Comparison of ENCODE assay signal across 22 mouse cellular contexts in the genomic region with DNA sequence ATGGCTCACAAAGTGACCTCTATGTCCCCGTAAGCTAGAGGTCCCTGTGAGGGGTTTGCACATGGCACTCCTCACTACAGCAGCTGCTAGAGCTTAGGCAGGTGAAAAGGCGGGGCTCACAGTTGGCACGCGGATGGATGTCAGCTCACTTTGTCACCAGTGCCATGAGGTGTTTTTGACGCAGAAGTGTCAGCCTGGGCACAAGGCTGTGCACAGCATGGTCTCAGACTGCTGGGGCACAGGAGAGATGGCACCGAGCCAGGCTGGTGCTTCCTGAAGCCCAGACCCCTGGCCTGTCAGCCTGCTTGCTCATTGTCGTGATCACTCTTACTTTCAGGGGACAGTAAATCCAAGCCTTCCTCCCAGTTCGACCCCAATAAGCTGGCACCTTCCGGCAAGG. TPM values are rescaled to one million over a fixed set of nuclear protein-coding genes. Genes with fewer than 3 reads are reported as not detected.
DNase-seq lines count a peak whose midpoint lies in the region; ATAC-seq and TF ChIP-seq lines count a peak whose summit lies in the region.
"Had no signal": no experiment of that assay in that cellular context is flagged by ENCODE, and none has a peak within 500 bp of the region (broad histone marks: within the 10 kb centered on the region; RNA-seq: fewer than 3 reads in every experiment).

No protein-coding gene starts in this region.

- H3K27ac ChIP-seq in embryonic facial prominence, embryonic 12.5 days = no peak overlapping the region
- no peak overlapping the region for H3K27ac ChIP-seq in embryonic facial prominence, embryonic 10.5 days (replicated peaks)
- no peak overlapping the region for H3K27ac ChIP-seq in heart, embryonic 11.5 days (ENCODE audit: low read depth, low read length)
- no peak overlapping the region for H3K27ac ChIP-seq in lung, embryonic 16.5 days (ENCODE audit: low read length)
- H3K27ac ChIP-seq: embryonic facial prominence, embryonic 13.5 days; forebrain, embryonic 13.5 days; hindbrain, embryonic 10.5 days; limb, embryonic 13.5 days; liver, embryonic 15.5 days; macrophage had no signal

- WGBS in embryonic facial prominence, embryonic 12.5 days = 95% methylated on average over 9 of the region's 9 CpGs
- 93% methylated on average over 9 of the region's 9 CpGs for WGBS in embryonic facial prominence, embryonic 10.5 days
- whole genome bisulfite sequencing in heart, embryonic 11.5 days (ENCODE audit: insufficient replicate concordance) = 87% methylated on average over 9 of the region's 9 CpGs
- 88% methylated on average over 9 of the region's 9 CpGs for WGBS in lung, embryonic 16.5 days
- WGBS in lung, adult 2 months = 84% methylated on average over 9 of the region's 9 CpGs

- H3K4me1 ChIP-seq in embryonic facial prominence, embryonic 12.5 days = no peaks in the 10 kb centered on the region
- no peaks in the 10 kb centered on the region for H3K4me1 ChIP-seq in embryonic facial prominence, embryonic 10.5 days
- no peaks in the 10 kb centered on the region for H3K4me1 ChIP-seq in heart, embryonic 11.5 days (ENCODE audit: control insufficient read depth, insufficient read depth, low read length)
- no peaks in the 10 kb centered on the region for H3K4me1 ChIP-seq in lung, embryonic 16.5 days (replicated peaks; ENCODE audit: control insufficient read depth, insufficient read depth, low read length)
- H3K4me1 ChIP-seq in lung, adult 2 months (ENCODE audit: control insufficient read depth, insufficient read depth, low read length) = no peaks in the 10 kb centered on the region
- H3K4me1 ChIP-seq: embryonic facial prominence, embryonic 13.5 days; forebrain, embryonic 13.5 days; hindbrain, embryonic 10.5 days; limb, embryonic 13.5 days had no signal

- no peak for DNase-seq in embryonic facial prominence, embryonic 10.5 days (ENCODE audit: low spot score)
- DNase-seq in heart, postnatal 4 days = peak; percentile 42
- DNase-seq in lung, adult 2 months = no peak
- DNase-seq in layer of hippocampus, postnatal 14 days (ENCODE audit: low spot score in 2 of 2) = no peak
- DNase-seq in urinary bladder, postnatal 25 days (ENCODE audit: low spot score) = no peak
- DNase-seq: adrenal gland, postnatal 14 days; gastrocnemius, postnatal 10 days; kidney, adult 11 months; kidney, postnatal 14 days had no signal

- no peak for TF ChIP-seq CTCF in lung, adult 2 months (IDR thresholded peaks at IDR 0.05; ENCODE audit: insufficient read depth, low read length)

- ATAC-seq in embryonic facial prominence, embryonic 12.5 days (ENCODE audit: insufficient number of reproducible peaks, insufficient read depth, low FRiP score, low TSS enrichment) = 0 out of 2 replicates have a peak, but pooled peaks have one; percentile 4
- ATAC-seq in heart, embryonic 11.5 days (replicated peaks; ENCODE audit: insufficient number of reproducible peaks, low FRiP score, low TSS enrichment) = no peak
- ATAC-seq in lung, embryonic 16.5 days (ENCODE audit: low read depth) = 0 out of 2 replicates have a peak, but pooled peaks have one; percentile 22
- ATAC-seq: forebrain, embryonic 13.5 days; lung, postnatal 0 days; midbrain, embryonic 16.5 days had no signal

- TF ChIP-seq POLR2A in lung, adult 2 months (IDR thresholded peaks at IDR 0.05; ENCODE audit: borderline replicate concordance, extremely low read depth, low read depth, low read length) = no peak

- H3K4me2 ChIP-seq in embryonic facial prominence, embryonic 12.5 days (replicated peaks) = no peak overlapping the region
- no peak overlapping the region for H3K4me2 ChIP-seq in heart, embryonic 11.5 days
- H3K4me2 ChIP-seq in lung, embryonic 16.5 days (ENCODE audit: low read depth, low read length) = no peak overlapping the region
- H3K4me2 ChIP-seq: embryonic facial prominence, embryonic 13.5 days; forebrain, embryonic 13.5 days; limb, embryonic 13.5 days; liver, embryonic 15.5 days had no signal

- H3K4me3 ChIP-seq in embryonic facial prominence, embryonic 12.5 days = no peak overlapping the region
- H3K4me3 ChIP-seq in embryonic facial prominence, embryonic 10.5 days = no peak overlapping the region
- H3K4me3 ChIP-seq in heart, embryonic 11.5 days (ENCODE audit: low read depth, low read length) = no peak overlapping the region
- no peak overlapping the region for H3K4me3 ChIP-seq in lung, embryonic 16.5 days (ENCODE audit: low read length)
- H3K4me3 ChIP-seq in lung, adult 2 months (replicated peaks; ENCODE audit: extremely low read depth, low read depth, low read length) = no peak overlapping the region
- H3K4me3 ChIP-seq: embryonic facial prominence, embryonic 13.5 days; erythroblast, embryonic 14.5 days; forebrain, embryonic 13.5 days; hindbrain, embryonic 10.5 days; limb, embryonic 13.5 days; liver, embryonic 15.5 days had no signal

- H3K9ac ChIP-seq in embryonic facial prominence, embryonic 12.5 days = no peak overlapping the region
- H3K9ac ChIP-seq in heart, embryonic 11.5 days (ENCODE audit: low read depth, low read length) = no peak overlapping the region
- H3K9ac ChIP-seq in lung, embryonic 16.5 days (ENCODE audit: low read length) = no peak overlapping the region
- H3K9ac ChIP-seq: embryonic facial prominence, embryonic 13.5 days; forebrain, embryonic 13.5 days; limb, embryonic 13.5 days; liver, embryonic 15.5 days had no signal

- no peaks in the 10 kb centered on the region for H3K27me3 ChIP-seq in embryonic facial prominence, embryonic 12.5 days
- no peaks in the 10 kb centered on the region for H3K27me3 ChIP-seq in embryonic facial prominence, embryonic 10.5 days (replicated peaks; ENCODE audit: low read depth, poor library complexity, severe bottlenecking)
- no peaks in the 10 kb centered on the region for H3K27me3 ChIP-seq in heart, embryonic 11.5 days (ENCODE audit: control insufficient read depth, insufficient read depth, low read length)
- no peaks in the 10 kb centered on the region for H3K27me3 ChIP-seq in lung, embryonic 16.5 days (ENCODE audit: control insufficient read depth, insufficient read depth, low read depth, low read length)
- H3K27me3 ChIP-seq: embryonic facial prominence, embryonic 13.5 days; forebrain, embryonic 13.5 days; limb, embryonic 13.5 days; liver, embryonic 15.5 days had no signal

- peaks cover 70% of the 10 kb centered on the region for H3K36me3 ChIP-seq in embryonic facial prominence, embryonic 12.5 days
- H3K36me3 ChIP-seq in embryonic facial prominence, embryonic 10.5 days (replicated peaks) = peaks cover 80% of the 10 kb centered on the region
- peaks cover 31% of the 10 kb centered on the region for H3K36me3 ChIP-seq in heart, embryonic 11.5 days (ENCODE audit: control insufficient read depth, insufficient read depth, low read length)
- H3K36me3 ChIP-seq in lung, embryonic 16.5 days (ENCODE audit: control insufficient read depth, insufficient read depth, low read length) = peaks cover 30% of the 10 kb centered on the region

- no peaks in the 10 kb centered on the region for H3K9me3 ChIP-seq in embryonic facial prominence, embryonic 12.5 days
- H3K9me3 ChIP-seq in embryonic facial prominence, embryonic 10.5 days = no peaks in the 10 kb centered on the region
- no peaks in the 10 kb centered on the region for H3K9me3 ChIP-seq in heart, embryonic 11.5 days (replicated peaks; ENCODE audit: control insufficient read depth, low read length)
- H3K9me3 ChIP-seq in lung, embryonic 16.5 days (ENCODE audit: control insufficient read depth, low read length) = no peaks in the 10 kb centered on the region
- H3K9me3 ChIP-seq: embryonic facial prominence, embryonic 13.5 days; forebrain, embryonic 13.5 days; hindbrain, embryonic 10.5 days; limb, embryonic 13.5 days; liver, embryonic 15.5 days had no signal

RNA-seq across cellular contexts. Expression of a gene that starts 10.5 kb away (rescaled TPM):
- 206 and 210 TPM in 2 replicates for polyA plus RNA-seq in embryonic facial prominence, embryonic 12.5 days (2016; fragmentation: Nextera tagmentation; extraction: Ambion mirVana)
- polyA plus RNA-seq in embryonic facial prominence, embryonic 10.5 days (2016; fragmentation: Nextera tagmentation; extraction: Ambion mirVana) = 248 and 267 TPM in 2 replicates
- 10 to 100 TPM; 33.0 to 34.7 TPM for total RNA-seq in heart, postnatal 4 days (2021)
- 129 and 155 TPM in 2 replicates for polyA plus RNA-seq in heart, embryonic 11.5 days (2014; fragmentation: Nextera tagmentation; extraction: Ambion mirVana)
- polyA plus RNA-seq in lung, embryonic 16.5 days (2015; fragmentation: Nextera tagmentation; extraction: Ambion mirVana) = 114 and 126 TPM in 2 replicates
- polyA plus RNA-seq in lung, adult 2 months (2012; rRNA removed) = 35.5 and 37.1 TPM in 2 replicates
- total RNA-seq in layer of hippocampus, postnatal 14 days (2021) = 10 to 100 TPM; 69.0 to 73.3 TPM

RNA-seq across cellular contexts. Expression of a gene that starts 21.6 kb away (rescaled TPM):
- polyA plus RNA-seq in embryonic facial prominence, embryonic 12.5 days (2016; fragmentation: Nextera tagmentation; extraction: Ambion mirVana) = 0.25 and 0.54 TPM in 2 replicates
- 0.35 TPM in 1 of 2 replicates, not detected in the other for polyA plus RNA-seq in embryonic facial prominence, embryonic 10.5 days (2016; fragmentation: Nextera tagmentation; extraction: Ambion mirVana)
- total RNA-seq in heart, postnatal 4 days (2021) = under 1 TPM in 1 of 2 experiments, not detected in 1; 0.25 TPM
- polyA plus RNA-seq in heart, embryonic 11.5 days (2014; fragmentation: Nextera tagmentation; extraction: Ambion mirVana) = 0.37 TPM in 1 of 2 replicates, not detected in the other
- 0.44 and 0.93 TPM in 2 replicates for polyA plus RNA-seq in lung, embryonic 16.5 days (2015; fragmentation: Nextera tagmentation; extraction: Ambion mirVana)
- 0.28 and 1.9 TPM in 2 replicates for polyA plus RNA-seq in lung, adult 2 months (2012; rRNA removed)
- 1 to 10 TPM; 1.0 to 1.8 TPM for total RNA-seq in layer of hippocampus, postnatal 14 days (2021)
- polyA plus RNA-seq: heart, embryonic 14.5 days; lung, postnatal 0 days had no signal

RNA-seq across cellular contexts. Expression of a gene that starts 22.5 kb away (rescaled TPM):
- polyA plus RNA-seq in embryonic facial prominence, embryonic 12.5 days (2016; fragmentation: Nextera tagmentation; extraction: Ambion mirVana) = 106 and 109 TPM in 2 replicates
- 98.8 and 108 TPM in 2 replicates for polyA plus RNA-seq in embryonic facial prominence, embryonic 10.5 days (2016; fragmentation: Nextera tagmentation; extraction: Ambion mirVana)
- total RNA-seq in heart, postnatal 4 days (2021) = 10 to 100 TPM; 62.4 to 66.2 TPM
- polyA plus RNA-seq in heart, embryonic 11.5 days (2014; fragmentation: Nextera tagmentation; extraction: Ambion mirVana) = 75.0 and 79.4 TPM in 2 replicates
- polyA plus RNA-seq in lung, embryonic 16.5 days (2015; fragmentation: Nextera tagmentation; extraction: Ambion mirVana) = 83.6 and 90.8 TPM in 2 replicates
- polyA plus RNA-seq in lung, adult 2 months (2012; rRNA removed) = 26.5 and 33.4 TPM in 2 replicates
- total RNA-seq in layer of hippocampus, postnatal 14 days (2021) = 10 to 100 TPM; 48.9 to 52.4 TPM

RNA-seq across cellular contexts. Expression of a gene that starts 46.1 kb away (rescaled TPM):
- polyA plus RNA-seq in embryonic facial prominence, embryonic 12.5 days (2016; fragmentation: Nextera tagmentation; extraction: Ambion mirVana) = 362 and 375 TPM in 2 replicates
- 450 and 455 TPM in 2 replicates for polyA plus RNA-seq in embryonic facial prominence, embryonic 10.5 days (2016; fragmentation: Nextera tagmentation; extraction: Ambion mirVana)
- total RNA-seq in heart, postnatal 4 days (2021) = 100 to 1,000 TPM; 198 to 204 TPM
- polyA plus RNA-seq in heart, embryonic 11.5 days (2014; fragmentation: Nextera tagmentation; extraction: Ambion mirVana) = 118 and 135 TPM in 2 replicates
- polyA plus RNA-seq in lung, embryonic 16.5 days (2015; fragmentation: Nextera tagmentation; extraction: Ambion mirVana) = 320 and 367 TPM in 2 replicates
- 56.4 and 112 TPM in 2 replicates for polyA plus RNA-seq in lung, adult 2 months (2012; rRNA removed)
- total RNA-seq in layer of hippocampus, postnatal 14 days (2021) = 100 to 1,000 TPM; 199 to 208 TPM
